Mouse (Mus musculus): ENCODE measurements around the gene Cysrt1.

DNA sequence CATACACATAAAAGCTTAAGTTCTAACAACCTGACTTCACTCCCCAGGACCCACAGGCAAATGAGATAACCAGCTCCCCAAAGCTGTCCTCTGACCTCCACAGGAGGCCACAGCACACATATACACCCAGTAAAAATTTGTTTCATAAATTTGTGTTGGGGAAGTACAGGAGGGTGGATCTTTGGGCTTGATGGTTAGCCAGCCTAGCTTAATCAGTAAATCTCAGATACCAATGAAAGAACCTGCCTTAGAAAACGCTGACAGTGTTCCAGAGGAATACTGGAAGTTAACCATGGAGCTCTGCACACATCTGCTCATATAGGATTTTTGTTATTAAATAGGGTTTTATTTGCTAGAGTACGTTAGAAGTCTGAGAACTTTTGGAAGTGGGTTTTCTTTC lies 24.6 kb downstream of the Cysrt1 start:
- no peak for TF ChIP-seq TAL1 (IDR thresholded peaks at IDR 0.05; ENCODE audit: low read length)
- no peak for TF ChIP-seq GATA1 (IDR thresholded peaks at IDR 0.05; ENCODE audit: low read length)

All from erythroblast, embryonic 14.5 days (primary cell).